Mouse (Mus musculus): ENCODE data around the gene Mtrr.

- TF ChIP-seq CTCF (IDR thresholded peaks at IDR 0.05; ENCODE audit: control insufficient read depth, insufficient read depth, insufficient read length) (no peak), CEBPB (IDR thresholded peaks at IDR 0.05; ENCODE audit: low read depth) (no peak), MAX (IDR thresholded peaks at IDR 0.05) (no peak), FOSL1 (IDR thresholded peaks at IDR 0.05; ENCODE audit: insufficient read depth, low read length, poor library complexity, severe bottlenecking) (no peak), USF1 (IDR thresholded peaks at IDR 0.05; ENCODE audit: low read depth) (no peak), MYOD1 (IDR thresholded peaks at IDR 0.05; ENCODE audit: control insufficient read depth, insufficient read length, low read depth) (no peak), MYOG (IDR thresholded peaks at IDR 0.05; ENCODE audit: control insufficient read depth, extremely low read depth, insufficient read length) (no peak)
Observed at GRCm38 (mm10) chr13:68583961-68584360, 2.0 kb upstream of the Mtrr start.
